Mouse (Mus musculus) liver, postnatal 0 days (tissue): ENCODE measurements around the gene Rab26. TPM values are rescaled to one million over a fixed set of nuclear protein-coding genes. Genes with fewer than 3 reads are reported as not detected.

Source experiments
- ATAC-seq: fragments of 200-750 bp; cut with Nextera tagmentation; 2 replicates; pipeline ENCODE4 v1.8.0; 2017; ENCODE audit warnings: mild to moderate bottlenecking, moderate library complexity
- DNase-seq: peaks from one replicate; pipeline ENCODE4 v3.0.0-alpha.2; 2016
- H3K27ac ChIP-seq: fragments of 300-500 bp; sonication (generic); 2 replicates; pipeline ENCODE4 v1.5.1; 2014; ENCODE audit warnings: antibody characterized with exemption, moderate library complexity, mild to moderate bottlenecking, low read depth
- H3K27me3 ChIP-seq: fragments of 300-500 bp; sonication (generic); 2 replicates; pipeline ENCODE4 v1.6.1; 2014; ENCODE audit warnings: low read length, control low read depth, mixed read lengths; ENCODE audit not compliant: insufficient read depth
- H3K36me3 ChIP-seq: fragments of 300-500 bp; sonication (generic); replicated peaks from 2 replicates; pipeline ENCODE4 v1.6.1; 2014; ENCODE audit warnings: mild to moderate bottlenecking, control low read depth, low read length, moderate library complexity, mixed read lengths; ENCODE audit not compliant: insufficient read depth
- H3K4me1 ChIP-seq: fragments of 300-500 bp; sonication (generic); 2 replicates; pipeline ENCODE4 v1.6.1; 2014; ENCODE audit warnings: antibody characterized with exemption, mild to moderate bottlenecking, control low read depth; ENCODE audit not compliant: insufficient read depth
- H3K4me2 ChIP-seq: fragments of 300-500 bp; sonication (generic); 2 replicates; pipeline ENCODE4 v1.6.1; 2014; ENCODE audit warnings: low read depth, mild to moderate bottlenecking, low read length, moderate library complexity, mixed read lengths
- H3K4me3 ChIP-seq: fragments of 300-500 bp; sonication (generic); 2 replicates; pipeline ENCODE4 v1.5.1; 2014; ENCODE audit warnings: low read depth, low read length
- H3K9ac ChIP-seq: fragments of 300-500 bp; sonication (generic); replicated peaks from 2 replicates; pipeline ENCODE4 v1.6.1; 2014; ENCODE audit warnings: mild to moderate bottlenecking, moderate library complexity
- H3K9me3 ChIP-seq: fragments of 300-500 bp; sonication (generic); 2 replicates; pipeline ENCODE4 v1.6.1; 2016; ENCODE audit warnings: mild to moderate bottlenecking, control low read depth, low read length, mixed read lengths
- CTCF ChIP-seq: sonication (generic); IDR thresholded peaks from 2 replicates; pipeline ENCODE4 v1.5.1; 2016; ENCODE audit warnings: antibody characterized with exemption, low read depth
- EP300 ChIP-seq: IDR thresholded peaks from 2 replicates; pipeline ENCODE4 v1.6.1; 2016; ENCODE audit warnings: antibody characterized with exemption, low read depth, mild to moderate bottlenecking
- WGBS: fragments of 180-500 bp; shearing (Covaris S2); extraction: QIAGEN DNeasy Blood & Tissue Kit; methylation state at CpG from one replicate; pipeline ENCODE4 v1.1.7; 2014; ENCODE audit not compliant: insufficient replicate concordance; 5-methylcytosine and 5-hydroxymethylcytosine counted together
- polyA plus RNA-seq: library from polyadenylated mRNA; unstranded; fragments of >200 nt; fragmentation: Nextera tagmentation; extraction: Ambion mirVana; gene quantifications from 2 replicates; pipeline ENCODE4 v1.2.1, GENCODE M21; 2015

The Rab26 gene
- polyA plus RNA-seq, 1 experiment from 2014 or later, result 0.81 TPM

DNA sequence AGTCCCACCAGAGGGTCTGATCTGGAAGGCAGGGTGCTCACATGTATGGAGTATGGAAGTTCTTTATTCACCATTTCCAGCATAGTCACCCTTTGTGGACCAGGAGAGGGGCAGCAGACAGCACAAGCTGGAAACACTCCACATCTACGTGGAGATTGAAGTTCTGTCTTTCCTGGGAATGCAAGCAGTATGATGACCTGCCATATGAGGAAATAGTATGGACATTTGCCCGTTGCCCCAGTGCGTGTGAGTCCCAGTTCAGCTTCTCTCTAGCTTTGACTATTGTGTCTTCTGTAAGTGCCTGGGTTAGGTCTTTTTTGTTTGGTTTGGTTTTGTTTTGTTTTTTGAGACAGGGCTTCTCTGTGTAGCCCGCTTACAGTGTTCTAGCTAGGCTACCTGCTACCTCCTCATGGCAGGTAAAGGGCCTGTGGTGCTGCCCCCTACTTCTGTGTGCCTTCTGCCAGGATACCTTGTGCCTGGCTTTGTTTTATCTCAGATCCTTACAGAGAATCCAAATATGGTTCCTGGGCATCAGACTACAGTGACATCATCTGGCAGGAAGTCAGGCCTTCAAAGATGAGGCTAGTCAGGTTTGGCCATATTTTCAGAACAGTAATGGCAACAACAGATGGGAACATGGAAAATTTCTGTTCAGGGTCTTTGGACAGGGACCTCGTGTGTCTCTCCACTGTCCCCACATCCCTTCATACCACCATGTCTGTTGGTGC, 26.5 kb upstream of the Rab26 start:
- Histone ChIP-seq H3K27me3 (no peaks in the 10 kb centered on the region), H3K9me3 (no peaks in the 10 kb centered on the region), H3K27ac (no peak overlapping the region), H3K4me1 (peaks cover 3% of the 10 kb centered on the region; the same call in 1 of the 2 replicates), H3K9ac (no peak overlapping the region), H3K4me3 (no peak overlapping the region), H3K4me2 (no peak overlapping the region), H3K36me3 (no peaks in the 10 kb centered on the region)
- TF ChIP-seq CTCF (no peak), EP300 (no peak)
- 73% methylated on average over 5 of the region's 5 CpGs for WGBS
- DNase-seq, result no peak
- ATAC-seq, result no peak

DNA sequence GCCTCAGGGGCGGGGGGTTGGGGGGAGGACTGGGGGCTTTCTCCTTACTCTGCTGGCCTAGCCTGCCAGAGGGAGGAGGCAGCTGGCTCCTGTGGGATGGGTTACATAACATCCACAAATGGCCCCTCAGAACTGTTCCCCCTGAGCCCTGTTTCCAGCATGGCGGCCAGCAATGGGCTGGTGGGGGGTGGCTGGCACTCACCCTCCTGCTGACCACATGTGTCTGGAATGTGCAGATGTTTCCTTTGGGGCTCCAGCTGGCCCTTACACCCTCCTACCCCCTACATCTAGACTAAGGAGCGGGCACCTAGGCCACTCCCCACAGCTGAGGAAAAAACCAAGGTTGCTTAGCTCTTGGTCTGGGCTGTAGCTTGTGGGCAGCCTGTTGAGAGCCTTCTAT, 25.1 kb upstream of the Rab26 start:
- Histone ChIP-seq H3K4me2 (no peak overlapping the region), H3K4me1 (peaks cover 3% of the 10 kb centered on the region; the same call in 1 of the 2 replicates), H3K36me3 (no peaks in the 10 kb centered on the region), H3K9ac (no peak overlapping the region), H3K27ac (peak overlapping the region; percentile 67), H3K27me3 (no peaks in the 10 kb centered on the region), H3K9me3 (no peaks in the 10 kb centered on the region), H3K4me3 (no peak overlapping the region)
- TF ChIP-seq CTCF, result no peak
- TF ChIP-seq EP300, result no peak
- ATAC-seq, result peak; percentile 38; the same call in 1 of the 2 replicates
- WGBS, result 75% methylated on average over 3 of the region's 3 CpGs
- DNase-seq, result no peak

DNA sequence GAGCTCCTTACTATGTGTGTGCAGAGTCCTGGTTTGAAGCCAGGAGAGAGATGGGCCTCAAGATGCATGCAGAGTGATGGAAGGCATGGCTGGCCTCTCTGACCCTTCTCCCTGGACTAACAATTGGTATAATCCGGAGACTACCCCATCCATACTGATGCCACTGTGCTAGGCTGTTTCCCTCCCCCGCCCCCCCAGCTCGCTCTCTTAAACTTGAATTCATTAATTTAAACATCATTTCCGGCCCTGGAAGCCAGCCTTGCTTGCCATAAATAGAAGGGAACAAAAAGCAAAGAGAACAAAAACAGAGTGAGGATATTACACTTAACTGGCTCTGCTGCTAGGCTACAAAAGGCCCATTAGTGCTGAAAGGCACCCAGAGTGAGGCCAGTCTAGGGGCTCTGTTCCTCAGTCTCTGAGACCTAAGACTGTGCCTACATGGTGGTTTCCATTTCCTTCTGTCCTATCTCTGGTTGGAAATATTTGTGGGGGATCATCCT, 24.6 kb upstream of the Rab26 start:
- Histone ChIP-seq H3K27ac (peak overlapping the region; percentile 67), H3K9ac (no peak overlapping the region), H3K4me1 (peaks cover 3% of the 10 kb centered on the region; the same call in 1 of the 2 replicates), H3K4me2 (no peak overlapping the region), H3K27me3 (no peaks in the 10 kb centered on the region), H3K36me3 (no peaks in the 10 kb centered on the region), H3K9me3 (no peaks in the 10 kb centered on the region), H3K4me3 (no peak overlapping the region)
- DNase-seq (no peak), ATAC-seq (no peak)
- TF ChIP-seq EP300 (no peak), CTCF (no peak)
- 62% methylated on average over 4 of the region's 4 CpGs for WGBS

DNA sequence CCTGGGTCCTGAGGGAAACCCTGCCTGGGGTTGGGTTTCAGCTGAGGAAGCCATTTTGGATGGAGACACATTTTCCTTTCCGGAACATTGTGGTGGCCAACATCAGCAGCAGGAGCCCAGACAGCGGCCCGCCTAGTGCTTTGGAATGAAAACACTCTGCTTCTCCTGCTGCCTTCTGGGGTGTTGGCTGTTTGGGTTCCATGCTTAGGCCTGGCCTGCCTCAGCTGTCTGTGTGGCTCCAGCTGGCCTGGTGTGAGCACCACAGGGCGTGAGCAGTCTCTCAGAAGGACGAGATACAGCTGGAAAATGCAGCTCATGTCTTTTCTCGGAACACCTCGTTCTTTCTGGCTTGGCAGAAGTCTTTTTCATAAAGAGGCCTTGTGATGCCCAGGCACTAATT, 23.1 kb upstream of the Rab26 start:
- H3K27ac ChIP-seq, result no peak overlapping the region
- DNase-seq, result no peak
- H3K4me2 ChIP-seq, result no peak overlapping the region
- no peak overlapping the region for H3K9ac ChIP-seq
- no peaks in the 10 kb centered on the region for H3K27me3 ChIP-seq
- no peak overlapping the region for H3K4me3 ChIP-seq
- no peaks in the 10 kb centered on the region for H3K36me3 ChIP-seq
- no peak for TF ChIP-seq CTCF
- WGBS, result 85% methylated on average over 7 of the region's 7 CpGs
- no peak for ATAC-seq
- H3K4me1 ChIP-seq, result peaks cover 3% of the 10 kb centered on the region; the same call in 1 of the 2 replicates
- no peaks in the 10 kb centered on the region for H3K9me3 ChIP-seq

GRCm38 (mm10) chr17:24551050-24551444, 17.0 kb upstream of the Rab26 start:
- Histone ChIP-seq H3K4me1 (peaks cover 18% of the 10 kb centered on the region), H3K9ac (peak overlapping the region; percentile 81), H3K4me3 (peak overlapping the region; percentile 82), H3K36me3 (no peaks in the 10 kb centered on the region), H3K27ac (no peak overlapping the region), H3K4me2 (peak overlapping the region; percentile 100), H3K27me3 (no peaks in the 10 kb centered on the region), H3K9me3 (no peaks in the 10 kb centered on the region)
- TF ChIP-seq CTCF (no peak), EP300 (no peak)
- WGBS, result 62% methylated on average over 3 of the region's 3 CpGs
- DNase-seq, result no peak
- no peak for ATAC-seq

- 3% methylated on average over 44 of the region's 44 CpGs for WGBS
- peak overlapping the region; percentile 82 for H3K4me3 ChIP-seq
Measured at GRCm38 (mm10) chr17:24550416-24551049, 16.5 kb upstream of the Rab26 start.

More at GRCm38 (mm10) chr17:24550416-24551049, 16.5 kb upstream of the Rab26 start:
- TF ChIP-seq EP300 (no peak), CTCF (no peak)
- ATAC-seq (peak; percentile 70), DNase-seq (peak; percentile 80)
- Histone ChIP-seq H3K27ac (peak overlapping the region; percentile 92), H3K36me3 (no peaks in the 10 kb centered on the region), H3K4me2 (peak overlapping the region; percentile 100), H3K27me3 (no peaks in the 10 kb centered on the region), H3K9ac (peak overlapping the region; percentile 81), H3K4me1 (peaks cover 18% of the 10 kb centered on the region), H3K9me3 (no peaks in the 10 kb centered on the region)
